Mouse (Mus musculus): ENCODE measurements around the gene Ssrp1.

Ssrp1 gene

DNA sequence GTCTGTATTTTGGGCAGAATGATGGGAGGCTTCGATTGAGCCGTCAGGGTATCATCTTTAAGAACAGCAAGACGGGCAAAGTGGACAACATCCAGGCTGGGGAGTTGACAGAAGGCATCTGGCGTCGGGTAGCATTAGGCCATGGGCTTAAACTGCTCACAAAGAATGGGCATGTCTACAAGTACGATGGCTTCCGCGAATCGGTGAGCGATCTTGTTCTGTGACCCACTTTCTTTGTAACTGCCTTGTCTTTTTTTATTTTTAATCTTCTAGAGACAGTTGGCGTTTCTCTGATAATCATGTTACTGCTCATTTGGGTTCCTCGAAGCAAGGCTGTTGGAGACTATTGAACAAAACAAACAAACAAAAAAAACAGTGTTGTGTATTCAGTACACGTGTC is 1.3 kb downstream of the Ssrp1 start:
- DNase-seq (ENCODE audit: low spot score), result no peak

DNA sequence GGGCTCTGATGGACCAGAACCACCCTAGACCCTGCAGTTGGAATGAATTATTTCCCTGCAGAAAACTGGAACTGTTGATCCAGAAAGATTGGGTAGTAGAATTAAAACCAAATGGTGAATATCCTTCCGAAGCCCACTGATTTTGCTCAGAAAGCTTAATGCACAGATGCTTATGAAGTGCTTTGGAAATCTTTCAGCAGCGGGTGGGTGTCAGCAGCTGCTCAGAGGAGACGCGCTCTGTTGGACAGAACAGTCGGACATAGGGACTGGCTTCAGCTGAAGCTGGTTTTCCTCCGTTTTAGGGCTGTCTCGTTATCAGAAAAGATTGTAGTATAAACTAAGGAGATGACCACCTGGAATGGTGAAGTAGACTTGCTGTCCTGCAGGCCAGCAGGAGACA is 6.6 kb downstream of the Ssrp1 start:
- DNase-seq (ENCODE audit: low spot score), result no peak

DNA sequence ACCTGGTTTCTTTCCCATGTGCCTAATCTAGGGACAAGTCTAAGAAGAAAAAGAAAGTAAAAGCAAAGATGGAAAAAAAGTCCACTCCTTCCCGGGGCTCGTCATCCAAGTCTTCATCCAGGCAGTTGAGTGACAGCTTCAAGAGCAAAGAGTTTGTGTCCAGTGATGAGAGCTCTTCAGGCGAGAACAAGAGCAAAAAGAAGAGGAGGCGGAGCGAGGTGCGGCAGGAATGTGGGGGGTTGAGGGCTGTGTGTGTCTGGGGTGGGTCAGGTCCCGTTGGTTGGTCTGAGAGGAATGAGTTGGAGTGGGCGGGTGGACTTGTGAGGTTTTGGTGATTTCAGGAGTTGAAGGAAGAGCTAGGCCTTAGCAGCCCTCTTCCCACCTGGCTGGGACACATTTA is 9.2 kb downstream of the Ssrp1 start:
- DNase-seq (ENCODE audit: low spot score), result no peak

DNA sequence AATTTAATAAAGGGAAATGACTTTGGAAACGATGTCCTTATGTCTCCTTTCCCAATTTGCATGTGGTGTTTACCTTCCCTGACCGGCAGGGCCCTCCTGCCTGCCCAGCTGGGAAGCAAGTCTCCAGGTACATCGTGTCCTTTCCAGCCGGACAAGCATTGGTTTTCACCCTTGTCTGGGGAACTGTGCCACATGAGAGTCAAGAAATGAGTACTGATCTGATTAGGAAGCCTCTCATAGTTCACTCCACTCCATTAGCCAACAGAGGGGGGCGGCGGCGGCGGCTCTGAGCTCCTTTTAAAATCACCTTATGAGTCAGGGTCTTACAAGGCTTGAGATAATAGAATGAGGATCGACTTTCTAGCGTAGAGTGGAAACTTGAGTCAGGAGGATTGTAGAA is 10.0 kb downstream of the Ssrp1 start:
- DNase-seq (ENCODE audit: low spot score), result no peak

DNA sequence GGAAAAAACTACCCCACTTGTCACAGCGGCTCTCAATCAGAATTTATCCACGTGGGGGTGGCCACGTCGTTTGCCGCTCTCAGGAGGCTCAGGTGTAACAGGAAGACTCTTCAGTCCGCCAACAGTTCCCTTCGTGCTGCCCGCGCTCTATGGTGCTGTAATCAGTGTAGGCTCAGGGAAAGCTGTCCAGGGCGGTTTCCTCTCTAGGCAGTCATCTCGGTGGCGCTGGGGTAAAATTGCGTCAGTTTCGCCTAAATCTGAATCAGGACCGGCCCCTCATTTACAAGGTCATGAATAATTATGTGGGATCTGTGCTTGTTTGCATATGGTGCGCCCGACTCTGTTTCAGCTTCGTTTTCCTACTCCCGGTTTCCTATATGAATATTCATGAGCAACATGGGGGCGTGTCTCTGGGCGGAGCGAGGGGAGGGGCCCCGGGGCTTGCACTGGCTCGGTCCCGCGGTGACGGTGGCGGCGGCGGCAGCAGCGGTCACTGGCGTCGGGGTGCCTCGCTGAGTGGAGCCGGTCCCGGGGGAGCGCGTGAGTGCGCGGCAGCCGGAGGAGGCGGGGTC is 10.6 kb downstream of the Ssrp1 start, which contains the start of gene Tnks1bp1:
Tnks1bp1 (plus strand) TSS at position 427 of the 572 bp plus-strand sequence.
- DNase-seq (ENCODE audit: low spot score), result peak; percentile 99

DNA sequence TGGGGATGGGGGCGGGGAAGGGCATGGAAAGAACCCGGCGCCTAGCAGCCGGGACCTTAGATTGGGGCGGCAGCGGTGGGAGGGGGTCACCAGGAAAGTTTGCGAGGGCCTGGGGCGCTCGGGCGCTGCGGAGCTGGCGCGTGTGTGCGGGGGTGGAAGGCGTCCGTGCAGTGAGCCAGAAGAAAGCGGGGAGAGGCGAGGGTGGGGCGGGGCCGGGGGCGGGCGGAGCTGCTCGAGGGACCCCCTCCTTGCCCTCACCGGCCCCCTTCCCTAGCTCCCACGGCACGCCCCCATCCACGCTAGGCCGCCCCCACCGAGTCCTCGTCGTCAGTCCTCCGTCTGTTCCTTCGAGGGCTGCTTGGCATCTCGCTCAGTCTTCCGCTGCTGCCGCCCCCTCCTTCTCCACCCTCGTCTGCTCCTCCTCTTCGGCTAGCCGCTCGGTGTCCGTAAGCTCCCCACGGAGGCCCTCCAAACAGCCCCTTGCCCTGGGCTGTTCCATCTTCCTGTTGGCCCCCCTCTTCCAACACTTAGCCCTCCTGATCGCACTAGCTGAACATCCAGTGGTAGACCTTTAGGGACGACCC is 11.2 kb downstream of the Ssrp1 start:
- DNase-seq (ENCODE audit: low spot score), result peak; percentile 84

DNA sequence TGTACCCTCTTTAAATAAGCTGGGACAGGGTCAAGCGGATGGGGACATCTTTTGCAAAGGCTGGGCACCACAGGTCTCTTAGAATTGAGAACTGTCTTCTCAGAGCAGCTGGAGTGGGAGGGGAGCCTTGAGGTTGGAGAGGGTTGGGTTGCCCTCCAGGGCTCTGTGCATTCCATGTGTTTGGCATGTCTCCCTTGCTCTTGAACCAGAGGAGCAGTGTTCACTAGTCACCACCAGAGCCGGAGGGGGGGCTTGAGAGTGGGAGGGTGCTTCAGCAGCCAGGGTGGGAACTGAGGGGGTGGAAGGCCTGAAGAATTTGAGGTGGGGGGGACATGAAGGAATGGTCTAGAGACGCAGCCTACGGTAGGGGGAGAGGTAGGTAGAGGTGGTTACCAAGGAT is 12.2 kb downstream of the Ssrp1 start:
- DNase-seq (ENCODE audit: low spot score), result no peak

DNA sequence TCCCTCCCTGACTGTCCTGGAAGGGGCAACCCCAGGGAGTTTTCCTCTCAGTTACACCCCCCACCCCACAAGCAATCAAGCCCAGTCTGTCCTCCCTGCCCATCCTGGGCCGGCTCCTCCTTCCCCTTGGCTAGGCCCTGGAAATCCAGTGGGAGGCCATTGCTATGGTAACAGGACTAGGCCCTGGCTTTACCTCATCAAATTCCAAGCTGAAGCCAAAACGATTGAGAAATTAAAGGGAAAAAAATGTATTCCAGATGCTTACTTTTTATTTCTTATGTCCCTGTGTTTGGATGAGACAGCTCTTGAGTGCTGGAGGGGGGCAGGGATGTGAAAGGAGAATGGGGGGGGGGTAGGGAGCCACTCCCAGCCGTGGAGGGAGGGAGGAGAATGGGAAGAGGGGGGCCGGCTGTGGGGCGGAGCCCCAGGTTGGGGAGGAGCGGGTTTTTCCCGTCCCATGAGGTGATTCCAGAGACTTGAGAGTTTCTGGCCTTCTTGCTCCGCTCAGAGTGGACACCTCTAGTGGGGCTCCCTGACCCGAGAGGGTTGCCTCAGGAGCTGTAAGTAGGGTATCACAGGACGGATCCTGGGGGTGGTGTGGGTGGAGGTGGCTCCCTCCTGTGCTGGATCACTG is 13.1 kb downstream of the Ssrp1 start:
- DNase-seq (ENCODE audit: low spot score), result peak; percentile 76

DNA sequence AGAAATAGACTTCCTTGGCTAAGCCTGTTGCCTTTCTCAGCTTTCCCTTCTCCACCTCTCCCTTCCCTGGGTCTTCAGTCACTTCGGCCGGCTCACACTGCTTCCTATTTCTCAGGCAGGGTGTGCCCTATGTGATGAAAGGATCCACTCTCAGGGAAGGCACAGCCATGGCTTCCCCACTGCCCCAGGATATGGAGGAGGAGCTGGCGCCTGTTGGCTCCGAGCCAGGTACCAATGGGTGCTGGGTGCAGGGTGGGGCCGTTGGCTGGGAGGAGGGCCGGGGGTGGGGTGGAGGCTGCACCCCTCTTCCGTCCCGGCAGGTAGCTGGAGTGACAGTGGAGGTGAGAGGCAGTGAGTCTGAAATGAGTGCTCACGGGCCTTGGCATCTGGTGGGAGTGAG is 13.7 kb downstream of the Ssrp1 start:
- peak; percentile 72 for DNase-seq (ENCODE audit: low spot score)

DNA sequence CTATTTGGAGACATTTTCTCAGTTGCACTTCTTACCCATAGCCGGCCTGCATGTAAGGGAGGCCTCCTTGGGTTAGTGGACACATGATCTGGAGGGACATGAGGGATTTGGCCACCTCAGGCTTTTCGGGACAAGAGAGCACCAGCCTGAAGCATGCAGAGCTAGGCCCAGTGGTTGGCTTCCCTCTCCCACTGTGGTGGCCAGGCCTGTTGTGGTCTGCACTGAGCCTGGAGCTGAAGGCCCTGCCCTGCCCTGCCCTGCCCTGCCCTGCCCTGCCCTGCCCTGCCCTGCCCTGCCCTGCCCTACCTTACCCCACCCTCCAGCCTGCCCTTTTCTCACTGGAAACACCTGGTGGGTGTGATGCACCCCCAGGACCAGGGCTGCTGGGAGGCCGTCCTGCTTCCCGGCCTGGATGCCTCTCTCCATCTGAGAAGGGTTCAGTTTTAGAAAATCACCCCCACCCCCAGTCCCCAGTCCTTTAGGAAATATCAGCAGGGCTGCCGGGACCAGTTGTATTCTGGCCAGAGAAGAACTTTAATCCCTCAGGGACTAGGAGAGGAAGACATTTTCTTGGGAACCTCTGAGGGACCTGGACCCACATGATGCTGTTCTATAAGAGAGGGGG is 16.3 kb downstream of the Ssrp1 start:
- DNase-seq (ENCODE audit: low spot score), result no peak

DNA sequence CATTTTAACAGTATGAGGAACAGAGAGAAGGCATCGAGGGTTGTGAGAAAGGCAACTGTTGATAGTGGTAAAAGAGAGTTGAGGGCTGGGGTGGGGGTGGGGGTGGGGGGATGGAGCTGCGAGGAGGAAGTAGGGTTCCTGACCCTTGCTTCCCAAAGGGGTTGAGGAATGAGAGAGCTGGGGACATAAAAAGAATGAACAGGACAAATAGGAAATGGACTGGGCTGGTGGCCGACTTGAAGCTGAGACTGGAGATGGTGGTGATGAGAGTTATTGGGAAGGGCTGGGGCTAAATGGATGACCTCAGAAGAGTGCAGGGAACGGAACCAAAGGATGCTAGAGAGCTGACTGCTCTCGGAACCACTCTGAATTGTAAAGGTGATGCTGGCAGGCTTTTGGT is 19.7 kb downstream of the Ssrp1 start:
- no peak for DNase-seq (ENCODE audit: low spot score)

DNA sequence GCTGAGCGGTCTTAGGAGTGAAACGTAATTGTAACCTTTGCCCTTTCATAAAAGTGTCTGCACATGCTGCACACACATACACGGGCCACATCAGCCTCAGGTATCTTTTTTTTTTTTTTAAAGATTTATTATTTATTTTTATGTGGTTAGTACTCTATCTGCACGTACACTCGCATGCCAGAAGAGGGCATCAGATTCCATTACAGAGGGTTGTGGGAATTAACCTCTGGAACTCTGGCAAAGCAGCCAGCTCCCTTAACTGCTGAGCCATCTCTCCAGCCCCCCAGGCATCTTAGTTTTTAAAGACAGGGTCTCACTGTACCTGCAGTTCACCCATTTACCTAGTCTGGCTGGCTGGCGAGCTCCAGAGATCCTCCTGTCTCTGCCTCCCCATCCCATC is 22.6 kb downstream of the Ssrp1 start:
- no peak for DNase-seq (ENCODE audit: low spot score)

DNA sequence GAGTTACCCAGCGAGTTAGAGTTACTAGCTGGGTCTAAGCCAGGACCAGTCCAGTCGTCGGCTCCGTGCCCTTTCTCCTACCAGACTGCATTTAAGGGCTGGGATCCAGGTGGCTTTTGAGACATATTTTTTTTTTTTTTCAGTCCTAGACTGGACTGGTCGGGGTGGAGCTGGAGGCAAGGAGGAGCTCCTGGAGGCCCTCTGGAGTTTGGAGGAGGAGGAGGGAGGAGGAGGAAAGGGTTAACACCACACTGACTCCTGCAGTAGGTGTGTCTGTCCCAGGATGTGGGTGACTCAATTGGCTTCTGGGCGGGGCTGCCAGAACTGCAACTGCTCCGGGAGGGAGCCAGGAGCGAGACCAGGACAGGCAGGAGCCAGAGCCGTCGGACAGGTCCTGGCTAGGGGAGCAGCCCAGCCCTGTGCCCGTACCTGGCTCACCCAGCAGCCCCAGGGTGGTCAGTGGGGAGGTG is 23.6 kb downstream of the Ssrp1 start:
- DNase-seq (ENCODE audit: low spot score), result no peak

DNA sequence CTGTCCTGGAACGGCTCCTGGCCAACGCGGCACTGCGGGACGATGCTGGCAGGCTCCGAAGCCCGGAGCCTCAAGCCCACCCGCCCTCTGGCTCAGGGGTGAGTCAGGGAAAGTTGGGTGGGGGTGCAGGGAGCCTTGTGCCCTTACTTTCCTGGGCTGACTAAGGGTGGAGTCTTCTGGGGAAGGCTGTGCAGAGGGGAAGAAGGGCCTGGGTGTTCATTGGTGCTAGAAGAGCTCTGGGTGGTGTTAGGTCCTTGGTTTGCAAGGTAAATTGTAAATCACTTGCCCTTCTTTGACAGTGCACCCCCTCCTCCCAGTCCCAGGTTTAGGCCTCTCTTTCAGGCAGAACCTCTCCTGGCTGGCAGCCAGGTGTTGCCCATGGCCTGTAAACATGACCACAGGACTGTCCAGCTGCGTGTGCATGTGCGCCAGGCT is 24.1 kb downstream of the Ssrp1 start:
- DNase-seq (ENCODE audit: low spot score), result no peak

DNA sequence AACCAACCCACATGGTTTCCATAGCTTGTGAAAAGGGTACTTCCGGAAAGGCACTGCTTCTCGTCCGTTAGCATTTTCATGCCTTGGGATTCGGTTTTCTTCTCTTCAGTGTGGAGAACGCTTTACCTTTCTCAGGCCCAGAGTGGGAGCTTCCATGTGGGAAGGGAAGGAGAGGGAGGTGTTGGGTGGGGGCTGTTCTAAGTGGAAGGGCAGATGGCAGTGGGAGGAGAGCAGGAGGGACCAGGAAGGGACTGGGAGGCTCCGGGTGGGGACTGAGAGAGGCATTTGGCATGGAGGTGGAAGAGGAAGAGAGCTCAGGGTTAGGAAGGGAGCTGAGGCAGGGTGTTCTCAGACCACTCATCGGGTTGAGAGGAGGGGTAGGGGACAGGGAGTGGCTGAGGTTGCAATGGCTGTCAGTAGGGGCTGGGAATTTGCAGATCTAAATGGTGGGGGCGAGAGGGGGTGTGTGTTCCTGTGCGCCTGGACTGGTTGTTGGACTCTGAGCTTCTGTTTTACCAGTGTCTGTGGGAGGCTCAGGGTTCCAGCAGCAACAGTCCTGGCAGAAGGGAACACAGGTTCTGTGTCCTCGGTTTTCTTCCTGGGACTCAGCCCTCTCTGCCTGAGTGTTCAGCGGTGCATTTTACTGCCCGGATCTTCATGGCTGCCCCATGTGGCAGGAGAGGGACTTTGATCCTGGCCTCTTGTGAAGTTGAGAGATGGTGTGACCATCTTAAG is 28.3 kb downstream of the Ssrp1 start:
- DNase-seq (ENCODE audit: low spot score), result no peak

DNA sequence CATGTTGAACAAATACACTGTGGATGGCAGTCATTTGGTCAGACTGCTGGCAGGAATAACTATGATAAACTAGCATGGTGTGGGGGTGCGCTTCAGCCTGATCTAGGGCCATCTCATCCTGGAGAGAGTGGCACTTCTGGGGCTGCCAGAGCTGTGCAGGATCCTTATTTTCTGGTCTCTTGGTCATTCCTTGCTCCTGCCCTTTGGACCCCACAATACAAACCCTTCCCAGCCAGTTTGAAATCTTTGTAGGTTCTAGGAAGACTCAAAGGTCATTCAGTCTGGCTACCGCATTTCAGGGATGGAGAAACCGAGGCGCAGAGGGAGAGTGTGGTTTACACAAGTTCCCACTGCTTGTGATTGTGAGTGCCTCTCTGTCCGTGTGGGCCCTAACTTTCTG is 29.9 kb downstream of the Ssrp1 start:
- DNase-seq (ENCODE audit: low spot score), result no peak

DNA sequence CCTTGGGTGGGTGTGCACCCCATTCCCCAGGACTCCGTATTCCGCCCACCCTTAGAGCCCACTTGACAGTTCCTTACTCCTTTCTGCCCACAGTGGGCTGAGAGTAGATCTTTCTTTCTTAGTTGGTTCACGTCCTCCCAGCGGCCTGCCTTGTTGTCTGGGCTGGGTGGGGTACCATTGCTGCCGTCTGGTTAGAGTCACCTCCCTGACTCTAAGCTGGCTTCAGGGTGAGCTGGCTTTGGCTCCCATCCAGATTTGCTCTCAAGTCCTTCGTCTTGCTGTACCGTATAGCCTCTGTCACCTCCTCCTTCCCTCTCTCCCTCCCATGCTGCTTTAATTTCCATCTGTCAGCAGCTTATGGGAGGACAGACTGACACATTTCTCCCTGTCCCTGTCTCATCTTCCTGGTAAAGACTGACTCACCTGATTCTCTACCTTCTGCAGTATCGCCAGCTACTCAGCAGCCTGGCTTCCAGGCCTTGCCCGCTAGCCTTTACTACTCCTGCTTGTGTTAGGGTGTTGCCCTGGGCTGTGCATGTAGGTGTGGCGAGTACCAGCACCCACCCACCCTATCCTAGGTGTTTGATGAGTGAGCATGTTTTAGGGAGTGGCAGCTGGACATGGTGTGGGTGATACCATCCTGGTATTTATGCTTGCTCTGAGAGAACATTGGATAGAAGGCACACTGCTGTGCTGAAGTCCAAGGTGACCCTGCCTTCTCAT is 31.0 kb downstream of the Ssrp1 start:
- DNase-seq (ENCODE audit: low spot score), result no peak

DNA sequence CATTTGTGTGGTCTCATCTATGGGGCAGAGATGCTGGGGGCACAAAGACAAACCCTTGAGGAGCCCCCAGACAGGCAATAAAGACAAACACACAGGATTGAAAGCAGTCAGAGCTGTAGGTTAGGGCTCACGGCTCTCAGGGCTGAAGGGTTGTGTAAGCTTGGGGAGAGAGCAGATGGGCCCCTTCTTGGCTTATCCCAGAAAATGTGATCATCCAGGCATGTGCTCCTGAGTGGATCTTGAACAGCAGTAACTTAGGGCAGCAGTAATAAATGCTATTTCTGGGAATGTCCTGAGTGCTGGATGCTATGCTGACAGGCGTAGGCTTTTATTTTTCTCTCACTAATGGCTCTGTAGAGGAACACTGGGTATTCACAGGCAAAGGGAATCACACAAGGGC is 31.6 kb downstream of the Ssrp1 start:
- no peak for DNase-seq (ENCODE audit: low spot score)

DNA sequence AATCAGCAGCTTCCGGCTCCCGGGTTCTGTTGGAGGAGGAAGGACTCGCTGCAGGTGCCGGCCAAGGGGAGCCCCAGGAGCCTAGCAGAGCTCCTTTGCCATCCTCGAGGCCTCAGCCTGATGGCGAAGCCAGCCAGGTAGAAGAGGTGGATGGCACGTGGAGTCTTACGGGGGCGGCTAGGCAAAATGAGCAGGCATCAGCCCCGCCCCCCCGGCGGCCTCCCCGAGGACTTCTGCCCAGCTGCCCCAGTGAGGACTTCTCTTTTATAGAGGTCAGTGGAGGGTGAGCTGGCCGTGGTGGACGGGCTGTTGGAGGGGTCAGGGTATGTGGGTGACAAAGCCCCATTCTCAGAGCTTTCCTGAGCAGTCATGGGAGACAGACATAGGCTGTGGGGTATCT is 33.1 kb downstream of the Ssrp1 start:
- no peak for DNase-seq (ENCODE audit: low spot score)

DNA sequence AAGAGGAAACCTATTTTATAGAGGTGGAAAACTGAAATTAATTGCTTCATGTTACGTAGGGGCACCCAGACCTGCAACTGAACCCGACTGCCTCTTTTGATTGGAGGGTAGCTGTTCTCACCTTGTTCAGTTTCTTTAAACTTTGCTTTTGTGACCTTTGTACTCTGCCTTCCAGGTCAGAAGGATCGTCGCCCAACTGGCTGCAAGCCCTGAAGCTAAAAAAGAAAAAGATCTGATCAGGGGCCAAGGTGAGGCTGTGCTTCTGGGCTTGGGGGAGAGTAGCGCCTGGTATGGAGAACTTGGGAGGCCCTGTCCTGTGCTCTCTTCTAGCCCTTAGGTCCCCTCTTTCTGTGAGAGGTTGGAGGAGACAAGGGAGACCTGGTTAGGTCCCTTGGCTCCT is 34.9 kb downstream of the Ssrp1 start:
- no peak for DNase-seq (ENCODE audit: low spot score)

DNA sequence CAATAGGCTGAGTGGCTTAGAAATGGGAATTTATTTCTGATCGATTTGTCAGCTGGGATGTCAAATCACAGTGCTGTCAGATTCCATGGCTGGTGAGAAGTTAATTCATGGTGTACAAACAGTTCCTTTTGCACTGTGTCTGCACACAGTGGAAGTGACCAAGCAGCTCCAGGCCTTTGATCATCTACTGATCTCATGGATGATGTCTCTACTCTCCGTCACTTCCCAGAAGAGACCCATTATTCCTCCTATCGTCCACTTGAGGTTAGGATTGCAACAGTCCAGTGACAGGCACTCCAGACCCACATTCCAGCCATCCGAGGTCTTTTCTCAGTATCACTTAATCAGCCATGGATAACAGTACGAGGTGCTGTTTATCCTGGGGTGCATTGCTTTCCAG is 36.7 kb downstream of the Ssrp1 start:
- no peak for DNase-seq (ENCODE audit: low spot score)

All from testis, postnatal 10 days (tissue).